Mouse (Mus musculus) midbrain, embryonic 11.5 days (tissue): ENCODE measurements around the gene Asrgl1. TPM values are rescaled to one million over a fixed set of nuclear protein-coding genes. Genes with fewer than 3 reads are reported as not detected.

Experiments
- polyA plus RNA-seq: library from polyadenylated mRNA; unstranded; fragments of >200 nt; fragmentation: Nextera tagmentation; extraction: Ambion mirVana; gene quantifications from 2 replicates; pipeline ENCODE4 v1.2.1, GENCODE M21; 2014

Asrgl1 gene
- polyA plus RNA-seq, 1 experiment from 2014 or later, result 14.2 TPM

Other genes with a start within 250 kb of the Asrgl1 start
- 115 and 116 TPM in 2 replicates for gene 1810009A15Rik, start 246.8 kb downstream of the Asrgl1 start, polyA plus RNA-seq
- not detected in 2 replicates for gene Gm49416, start 246.7 kb downstream of the Asrgl1 start, polyA plus RNA-seq
- 29.7 and 33.3 TPM in 2 replicates for gene Ints5, start 242.6 kb downstream of the Asrgl1 start, polyA plus RNA-seq
- gene Ganab, start 237.6 kb downstream of the Asrgl1 start, polyA plus RNA-seq, result 101 and 109 TPM in 2 replicates
- gene B3gat3, start 215.3 kb downstream of the Asrgl1 start, polyA plus RNA-seq, result 42.1 and 46.0 TPM in 2 replicates
- 1.4 and 2.3 TPM in 2 replicates for gene Rom1, start 206.3 kb downstream of the Asrgl1 start, polyA plus RNA-seq
- 5.8 and 8.2 TPM in 2 replicates for gene Eml3, start 206.1 kb downstream of the Asrgl1 start, polyA plus RNA-seq
- 50.9 and 56.0 TPM in 2 replicates for gene Mta2, start 193.8 kb downstream of the Asrgl1 start, polyA plus RNA-seq
- 23.5 and 28.4 TPM in 2 replicates for gene Tut1, start 181.8 kb downstream of the Asrgl1 start, polyA plus RNA-seq
- 435 and 439 TPM in 2 replicates for gene Eef1g, start 168.6 kb downstream of the Asrgl1 start, polyA plus RNA-seq
- gene Ahnak, start 146.4 kb downstream of the Asrgl1 start, polyA plus RNA-seq, result 5.0 and 6.3 TPM in 2 replicates
- gene Scgb1a1, start 47.7 kb downstream of the Asrgl1 start, polyA plus RNA-seq, result not detected in 2 replicates